Mouse (Mus musculus): ENCODE measurements around the gene Zfpm1. TPM values are rescaled to one million over a fixed set of nuclear protein-coding genes. Genes with fewer than 3 reads are reported as not detected.

Gene Zfpm1
- total and polyA plus RNA-seq, 2 experiments = 7.9 to 67.5 TPM

GRCm38 (mm10) chr8:122338852-122339251, 56.9 kb downstream of the Zfpm1 start:
- WGBS = 81% methylated on average over 6 of the region's 6 CpGs
- no peak overlapping the region for H3K9ac ChIP-seq (ENCODE audit: low read depth, low read length)
- no peaks in the 10 kb centered on the region for H3K27me3 ChIP-seq (ENCODE audit: control insufficient read depth, insufficient read depth, low read length)
- no peak for DNase-seq (ENCODE audit: extremely low read depth, low read depth, low spot score)
- H3K79me2 ChIP-seq (ENCODE audit: control insufficient read depth, insufficient read depth, low read length) = no peaks in the 10 kb centered on the region
- TF ChIP-seq CTCF (IDR thresholded peaks at IDR 0.05; ENCODE audit: low read depth, low read length) = no peak
- no peak for TF ChIP-seq POLR2A (IDR thresholded peaks at IDR 0.05; ENCODE audit: extremely low read depth, insufficient read depth, low read length)
- H3K27ac ChIP-seq (replicated peaks; ENCODE audit: insufficient read depth, low read depth, low read length) = no peak overlapping the region
- H3K4me3 ChIP-seq (ENCODE audit: insufficient read depth, low read depth, low read length) = no peak overlapping the region
- H3K36me3 ChIP-seq (ENCODE audit: control insufficient read depth, insufficient read depth, low read length) = peaks cover 29% of the 10 kb centered on the region
- no peaks in the 10 kb centered on the region for H3K4me1 ChIP-seq (ENCODE audit: control insufficient read depth, insufficient read depth, low read length)

- Histone ChIP-seq H3K4me3 (ENCODE audit: insufficient read depth, low read depth, low read length) (no peak overlapping the region), H3K9ac (ENCODE audit: low read depth, low read length) (no peak overlapping the region), H3K79me2 (ENCODE audit: control insufficient read depth, insufficient read depth, low read length) (no peaks in the 10 kb centered on the region), H3K36me3 (ENCODE audit: control insufficient read depth, insufficient read depth, low read length) (peaks cover 11% of the 10 kb centered on the region; the same call in 1 of the 2 replicates), H3K27me3 (ENCODE audit: control insufficient read depth, insufficient read depth, low read length) (no peaks in the 10 kb centered on the region), H3K27ac (replicated peaks; ENCODE audit: insufficient read depth, low read depth, low read length) (no peak overlapping the region), H3K4me1 (ENCODE audit: control insufficient read depth, insufficient read depth, low read length) (no peaks in the 10 kb centered on the region)
- DNase-seq (ENCODE audit: extremely low read depth, low read depth, low spot score) = no peak
- 85% methylated on average over 3 of the region's 3 CpGs for WGBS
- TF ChIP-seq POLR2A (IDR thresholded peaks at IDR 0.05; ENCODE audit: extremely low read depth, insufficient read depth, low read length) (no peak), CTCF (IDR thresholded peaks at IDR 0.05; ENCODE audit: low read depth, low read length) (no peak)
Measured at GRCm38 (mm10) chr8:122340761-122341160, 58.8 kb downstream of the Zfpm1 start.

GRCm38 (mm10) chr8:122341790-122342189, 59.8 kb downstream of the Zfpm1 start:
- no peaks in the 10 kb centered on the region for H3K27me3 ChIP-seq (ENCODE audit: control insufficient read depth, insufficient read depth, low read length)
- no peaks in the 10 kb centered on the region for H3K4me1 ChIP-seq (ENCODE audit: control insufficient read depth, insufficient read depth, low read length)
- peaks cover 5% of the 10 kb centered on the region; the same call in 1 of the 2 replicates for H3K36me3 ChIP-seq (ENCODE audit: control insufficient read depth, insufficient read depth, low read length)
- no peak overlapping the region for H3K4me3 ChIP-seq (ENCODE audit: insufficient read depth, low read depth, low read length)
- no peak overlapping the region for H3K27ac ChIP-seq (replicated peaks; ENCODE audit: insufficient read depth, low read depth, low read length)
- no peak for TF ChIP-seq POLR2A (IDR thresholded peaks at IDR 0.05; ENCODE audit: extremely low read depth, insufficient read depth, low read length)
- 63% methylated on average over 6 of the region's 6 CpGs for WGBS
- H3K79me2 ChIP-seq (ENCODE audit: control insufficient read depth, insufficient read depth, low read length) = no peaks in the 10 kb centered on the region
- H3K9ac ChIP-seq (ENCODE audit: low read depth, low read length) = no peak overlapping the region
- DNase-seq (ENCODE audit: extremely low read depth, low read depth, low spot score) = no peak

GRCm38 (mm10) chr8:122342362-122342761, 60.4 kb downstream of the Zfpm1 start:
- 17% methylated on average over 5 of the region's 5 CpGs for WGBS
- Histone ChIP-seq H3K4me3 (ENCODE audit: insufficient read depth, low read depth, low read length) (no peak overlapping the region), H3K9ac (ENCODE audit: low read depth, low read length) (no peak overlapping the region), H3K36me3 (ENCODE audit: control insufficient read depth, insufficient read depth, low read length) (peaks cover under 1% of the 10 kb centered on the region; the same call in 1 of the 2 replicates), H3K27me3 (ENCODE audit: control insufficient read depth, insufficient read depth, low read length) (no peaks in the 10 kb centered on the region), H3K27ac (replicated peaks; ENCODE audit: insufficient read depth, low read depth, low read length) (no peak overlapping the region), H3K4me1 (ENCODE audit: control insufficient read depth, insufficient read depth, low read length) (no peaks in the 10 kb centered on the region), H3K79me2 (ENCODE audit: control insufficient read depth, insufficient read depth, low read length) (no peaks in the 10 kb centered on the region)
- no peak for DNase-seq (ENCODE audit: extremely low read depth, low read depth, low spot score)
- no peak for TF ChIP-seq POLR2A (IDR thresholded peaks at IDR 0.05; ENCODE audit: extremely low read depth, insufficient read depth, low read length)
- TF ChIP-seq CTCF (IDR thresholded peaks at IDR 0.05; ENCODE audit: low read depth, low read length) = no peak

GRCm38 (mm10) chr8:122342806-122343209, 60.9 kb downstream of the Zfpm1 start:
- Histone ChIP-seq H3K79me2 (ENCODE audit: control insufficient read depth, insufficient read depth, low read length) (no peaks in the 10 kb centered on the region), H3K9ac (ENCODE audit: low read depth, low read length) (no peak overlapping the region), H3K4me1 (ENCODE audit: control insufficient read depth, insufficient read depth, low read length) (no peaks in the 10 kb centered on the region), H3K4me3 (ENCODE audit: insufficient read depth, low read depth, low read length) (no peak overlapping the region), H3K27me3 (ENCODE audit: control insufficient read depth, insufficient read depth, low read length) (no peaks in the 10 kb centered on the region), H3K27ac (replicated peaks; ENCODE audit: insufficient read depth, low read depth, low read length) (no peak overlapping the region), H3K36me3 (ENCODE audit: control insufficient read depth, insufficient read depth, low read length) (no peaks in the 10 kb centered on the region)
- DNase-seq (ENCODE audit: extremely low read depth, low read depth, low spot score) = no peak
- 10% methylated on average over 9 of the region's 9 CpGs for WGBS
- TF ChIP-seq CTCF (IDR thresholded peaks at IDR 0.05; ENCODE audit: low read depth, low read length) = no peak
- TF ChIP-seq POLR2A (IDR thresholded peaks at IDR 0.05; ENCODE audit: extremely low read depth, insufficient read depth, low read length) = no peak

GRCm38 (mm10) chr8:122343341-122343740, 61.4 kb downstream of the Zfpm1 start:
- WGBS = 12% methylated on average over 11 of the region's 11 CpGs
- Histone ChIP-seq H3K79me2 (ENCODE audit: control insufficient read depth, insufficient read depth, low read length) (no peaks in the 10 kb centered on the region), H3K27ac (replicated peaks; ENCODE audit: insufficient read depth, low read depth, low read length) (no peak overlapping the region), H3K4me1 (ENCODE audit: control insufficient read depth, insufficient read depth, low read length) (no peaks in the 10 kb centered on the region), H3K27me3 (ENCODE audit: control insufficient read depth, insufficient read depth, low read length) (no peaks in the 10 kb centered on the region), H3K9ac (ENCODE audit: low read depth, low read length) (no peak overlapping the region), H3K4me3 (ENCODE audit: insufficient read depth, low read depth, low read length) (no peak overlapping the region), H3K36me3 (ENCODE audit: control insufficient read depth, insufficient read depth, low read length) (no peaks in the 10 kb centered on the region)
- DNase-seq (ENCODE audit: extremely low read depth, low read depth, low spot score) = no peak
- TF ChIP-seq POLR2A (IDR thresholded peaks at IDR 0.05; ENCODE audit: extremely low read depth, insufficient read depth, low read length) (no peak), CTCF (IDR thresholded peaks at IDR 0.05; ENCODE audit: low read depth, low read length) (no peak)

All from liver, adult 2 months (tissue).